Mouse (Mus musculus): ENCODE measurements around the gene Prrc2a. TPM values are rescaled to one million over a fixed set of nuclear protein-coding genes. Genes with fewer than 3 reads are reported as not detected.

Prrc2a gene
- polyA plus RNA-seq, 2 experiments: 33.4 to 61.4 TPM

DNA sequence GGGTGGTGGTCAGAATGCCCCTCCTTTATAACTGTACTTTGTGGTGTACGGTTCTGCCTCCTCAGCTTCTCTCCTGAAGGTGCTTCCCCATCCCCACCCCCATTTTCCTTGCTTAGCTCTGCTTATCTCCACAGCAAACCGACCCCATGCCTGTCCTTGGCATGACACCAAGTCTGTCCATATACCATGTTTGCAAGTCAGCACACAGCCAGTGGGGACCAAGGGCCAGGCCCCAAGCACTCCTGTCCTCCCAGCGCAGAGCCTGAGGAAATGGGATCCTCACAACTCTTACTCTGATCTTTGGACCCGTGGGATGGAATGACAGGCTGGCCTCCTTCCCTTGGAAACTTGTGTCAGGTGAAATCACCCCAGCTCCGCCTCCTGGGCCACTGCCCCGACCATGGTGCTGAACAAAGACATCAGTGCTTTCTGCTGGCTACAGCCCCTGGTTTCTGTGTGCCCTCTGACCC lies 61.4 kb downstream of the Prrc2a start:
- ATAC-seq (ENCODE audit: insufficient read depth): no peak
- Histone ChIP-seq H3K4me3 (ENCODE audit: insufficient read depth in 1 of 2, low read depth in 2 of 2, low read length in 2 of 2) (no peak overlapping the region), H3K9ac (replicated peaks) (no peak overlapping the region), H3K9me3 (ENCODE audit: control insufficient read depth, low read length) (no peaks in the 10 kb centered on the region), H3K27me3 (ENCODE audit: control insufficient read depth, insufficient read depth, low read length) (no peaks in the 10 kb centered on the region), H3K4me1 (replicated peaks; ENCODE audit: control insufficient read depth in 2 of 2, insufficient read depth in 2 of 2, low read length in 1 of 2) (peaks cover 25 to 34% of the 10 kb centered on the region in 2 experiments), H3K27ac (no peak overlapping the region; the same call in 1 of the 2 replicates), H3K36me3 (replicated peaks; ENCODE audit: control insufficient read depth, insufficient read depth, low read depth) (peaks cover 20% of the 10 kb centered on the region), H3K4me2 (ENCODE audit: low read depth) (no peak overlapping the region)
- 48% methylated on average over 6 of the region's 6 CpGs for WGBS (ENCODE audit: insufficient replicate concordance)
- DNase-seq (ENCODE audit: low read depth in 3 of 3, low spot score in 3 of 3): no peak
- TF ChIP-seq EP300 (IDR thresholded peaks at IDR 0.05; ENCODE audit: low read depth): no peak
- TF ChIP-seq CTCF (IDR thresholded peaks at IDR 0.05; ENCODE audit: low read depth): no peak

DNA sequence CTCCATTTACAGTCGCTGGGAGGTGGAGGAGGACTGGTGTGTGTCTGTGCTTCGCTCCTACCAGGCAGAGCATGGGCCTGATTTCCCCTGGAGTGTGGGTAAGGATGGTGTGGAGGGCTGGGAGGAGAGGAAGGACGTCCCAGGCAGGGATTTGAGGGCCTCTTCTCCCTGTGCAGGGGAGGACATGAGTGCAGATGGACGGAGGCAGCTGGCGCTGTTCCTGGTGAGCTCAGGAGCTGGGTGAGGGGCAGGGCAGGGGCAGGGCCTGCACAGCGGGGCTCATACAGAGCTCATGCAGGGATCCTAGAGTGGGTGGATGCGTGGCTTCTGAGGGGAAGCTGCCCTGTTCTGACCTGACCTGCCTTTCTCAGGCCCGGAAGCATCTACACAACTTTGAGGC lies 62.4 kb downstream of the Prrc2a start:
- Histone ChIP-seq H3K9ac (replicated peaks) (no peak overlapping the region), H3K27ac (no peak overlapping the region), H3K27me3 (ENCODE audit: control insufficient read depth, insufficient read depth, low read length) (no peaks in the 10 kb centered on the region), H3K4me1 (replicated peaks; ENCODE audit: control insufficient read depth in 2 of 2, insufficient read depth in 2 of 2, low read length in 1 of 2) (peaks cover 25 to 34% of the 10 kb centered on the region in 2 experiments), H3K4me2 (ENCODE audit: low read depth) (no peak overlapping the region), H3K36me3 (replicated peaks; ENCODE audit: control insufficient read depth, insufficient read depth, low read depth) (peaks cover 25% of the 10 kb centered on the region), H3K9me3 (ENCODE audit: control insufficient read depth, low read length) (no peaks in the 10 kb centered on the region), H3K4me3 (ENCODE audit: insufficient read depth in 1 of 2, low read depth in 2 of 2, low read length in 2 of 2) (no peak overlapping the region)
- no peak for TF ChIP-seq EP300 (IDR thresholded peaks at IDR 0.05; ENCODE audit: low read depth)
- TF ChIP-seq CTCF (IDR thresholded peaks at IDR 0.05; ENCODE audit: low read depth): no peak
- DNase-seq (ENCODE audit: low read depth in 3 of 3, low spot score in 3 of 3) (no peak), ATAC-seq (ENCODE audit: insufficient read depth) (no peak)
- 78% methylated on average over 8 of the region's 8 CpGs for WGBS (ENCODE audit: insufficient replicate concordance)

DNA sequence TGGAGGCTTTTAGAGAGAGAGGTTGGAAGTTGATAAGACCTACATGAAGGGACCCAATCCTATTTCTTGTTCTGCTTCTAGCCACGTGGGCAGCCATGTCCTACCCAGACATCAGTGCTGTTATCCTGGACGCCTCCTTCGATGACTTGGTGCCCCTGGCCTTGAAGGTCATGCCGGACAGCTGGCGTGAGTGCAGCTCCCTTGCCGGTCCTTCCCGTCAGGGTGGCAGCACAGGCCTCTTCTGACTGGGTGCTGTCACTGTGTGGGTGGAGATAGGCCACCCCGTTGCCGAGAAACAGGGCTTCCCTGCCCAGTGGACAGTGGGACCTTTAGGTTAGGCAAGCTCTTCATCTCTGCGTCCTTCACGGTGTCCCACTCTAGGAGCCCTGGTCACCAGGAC lies 63.5 kb downstream of the Prrc2a start:
- no peak overlapping the region for H3K9ac ChIP-seq (replicated peaks)
- ATAC-seq (ENCODE audit: insufficient read depth) (no peak), DNase-seq (ENCODE audit: low read depth in 3 of 3, low spot score in 3 of 3) (no peak)
- no peaks in the 10 kb centered on the region for H3K9me3 ChIP-seq (ENCODE audit: control insufficient read depth, low read length)
- H3K4me2 ChIP-seq (ENCODE audit: low read depth): no peak overlapping the region
- H3K4me3 ChIP-seq (ENCODE audit: insufficient read depth in 1 of 2, low read depth in 2 of 2, low read length in 2 of 2): no peak overlapping the region
- no peak for TF ChIP-seq EP300 (IDR thresholded peaks at IDR 0.05; ENCODE audit: low read depth)
- no peak overlapping the region for H3K27ac ChIP-seq
- peaks cover 24 to 33% of the 10 kb centered on the region in 2 experiments for H3K4me1 ChIP-seq (replicated peaks; ENCODE audit: control insufficient read depth in 2 of 2, insufficient read depth in 2 of 2, low read length in 1 of 2)
- WGBS (ENCODE audit: insufficient replicate concordance): 83% methylated on average over 11 of the region's 11 CpGs
- no peaks in the 10 kb centered on the region for H3K27me3 ChIP-seq (ENCODE audit: control insufficient read depth, insufficient read depth, low read length)
- H3K36me3 ChIP-seq (replicated peaks; ENCODE audit: control insufficient read depth, insufficient read depth, low read depth): peaks cover 34% of the 10 kb centered on the region

DNA sequence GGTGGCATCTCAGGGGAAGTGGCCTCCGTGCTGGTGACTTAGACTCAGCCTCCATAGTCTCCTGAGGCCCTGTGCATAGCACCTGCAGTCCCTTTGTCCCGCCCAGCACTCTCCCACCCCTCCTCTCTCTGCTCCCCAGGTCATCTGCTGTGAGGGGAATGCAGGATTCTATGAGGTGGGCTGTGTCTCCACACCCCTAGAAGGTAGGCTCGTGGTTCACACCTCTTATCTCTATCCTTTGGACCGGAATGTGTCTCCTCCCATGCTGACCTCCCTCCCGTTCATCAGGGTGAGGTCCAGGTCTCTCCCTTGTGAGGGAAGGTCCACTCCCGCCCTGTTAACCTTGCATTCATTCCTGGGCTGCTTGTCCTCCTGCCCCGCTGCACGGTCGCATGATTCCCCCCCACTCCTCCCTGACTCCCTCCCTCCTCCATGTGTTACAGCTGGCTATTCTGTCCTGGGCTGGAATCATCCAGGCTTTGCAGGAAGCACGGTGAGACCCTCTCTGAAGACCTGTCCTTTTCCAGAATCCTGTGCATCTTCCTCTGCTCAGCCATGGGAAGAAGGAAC lies 64.4 kb downstream of the Prrc2a start:
- H3K27ac ChIP-seq: no peak overlapping the region
- H3K4me3 ChIP-seq (ENCODE audit: insufficient read depth in 1 of 2, low read depth in 2 of 2, low read length in 2 of 2): no peak overlapping the region
- no peak for TF ChIP-seq CTCF (IDR thresholded peaks at IDR 0.05; ENCODE audit: low read depth)
- no peak for TF ChIP-seq EP300 (IDR thresholded peaks at IDR 0.05; ENCODE audit: low read depth)
- H3K36me3 ChIP-seq (replicated peaks; ENCODE audit: control insufficient read depth, insufficient read depth, low read depth): peaks cover 38% of the 10 kb centered on the region
- H3K9me3 ChIP-seq (ENCODE audit: control insufficient read depth, low read length): no peaks in the 10 kb centered on the region
- ATAC-seq (ENCODE audit: insufficient read depth) (no peak), DNase-seq (ENCODE audit: low read depth in 3 of 3, low spot score in 3 of 3) (no peak)
- no peaks in the 10 kb centered on the region for H3K27me3 ChIP-seq (ENCODE audit: control insufficient read depth, insufficient read depth, low read length)
- H3K9ac ChIP-seq (replicated peaks): no peak overlapping the region
- H3K4me2 ChIP-seq (ENCODE audit: low read depth): no peak overlapping the region
- peaks cover 16 to 24% of the 10 kb centered on the region in 2 experiments for H3K4me1 ChIP-seq (replicated peaks; ENCODE audit: control insufficient read depth in 2 of 2, insufficient read depth in 2 of 2, low read length in 1 of 2)
- 70% methylated on average over 10 of the region's 10 CpGs for WGBS (ENCODE audit: insufficient replicate concordance)

Small RNA genes lying within 50 kb of the gene (microRNA-seq; reads per million reads assigned to microRNA genes)
- gene Mir6973a: not detected
- not detected for gene Mir6974

Other genes with a start within 250 kb of the Prrc2a start
Only the 30 nearest of the 38 such genes appear.
- 58.2 and 67.6 TPM in 2 replicates for gene Vars, start 163.9 kb downstream of the Prrc2a start, polyA plus RNA-seq (2012; rRNA removed)
- 61.7 and 77.3 TPM in 2 replicates for gene Vars, start 163.9 kb downstream of the Prrc2a start, polyA plus RNA-seq (2014; fragmentation: Nextera tagmentation; extraction: Ambion mirVana)
- 0.12 and 0.18 TPM in 2 replicates for gene Vwa7, start 148.3 kb downstream of the Prrc2a start, polyA plus RNA-seq (2012; rRNA removed)
- 0.09 TPM in 1 of 2 replicates, not detected in the other for gene Vwa7, start 148.3 kb downstream of the Prrc2a start, polyA plus RNA-seq (2014; fragmentation: Nextera tagmentation; extraction: Ambion mirVana)
- gene Sapcd1, start 136.9 kb downstream of the Prrc2a start, polyA plus RNA-seq (2012; rRNA removed): 2.3 and 2.7 TPM in 2 replicates
- gene Sapcd1, start 136.9 kb downstream of the Prrc2a start, polyA plus RNA-seq (2014; fragmentation: Nextera tagmentation; extraction: Ambion mirVana): 2.5 and 2.7 TPM in 2 replicates
- gene Msh5, start 118.2 kb downstream of the Prrc2a start, polyA plus RNA-seq (2012; rRNA removed): 3.3 and 4.3 TPM in 2 replicates
- 2.3 and 2.9 TPM in 2 replicates for gene Msh5, start 118.2 kb downstream of the Prrc2a start, polyA plus RNA-seq (2014; fragmentation: Nextera tagmentation; extraction: Ambion mirVana)
- 76.4 and 78.0 TPM in 2 replicates for gene Clic1, start 114.9 kb downstream of the Prrc2a start, polyA plus RNA-seq (2012; rRNA removed)
- gene Clic1, start 114.9 kb downstream of the Prrc2a start, polyA plus RNA-seq (2014; fragmentation: Nextera tagmentation; extraction: Ambion mirVana): 38.1 and 39.9 TPM in 2 replicates
- gene Ddah2, start 105.9 kb downstream of the Prrc2a start, polyA plus RNA-seq (2012; rRNA removed): 12.0 and 12.3 TPM in 2 replicates
- gene Ddah2, start 105.9 kb downstream of the Prrc2a start, polyA plus RNA-seq (2014; fragmentation: Nextera tagmentation; extraction: Ambion mirVana): 16.1 and 17.3 TPM in 2 replicates
- 0.26 and 0.48 TPM in 2 replicates for gene Ly6g6c, start 99.5 kb downstream of the Prrc2a start, polyA plus RNA-seq (2012; rRNA removed)
- 0.24 and 0.37 TPM in 2 replicates for gene Ly6g6c, start 99.5 kb downstream of the Prrc2a start, polyA plus RNA-seq (2014; fragmentation: Nextera tagmentation; extraction: Ambion mirVana)
- gene Mpig6b, start 98.7 kb downstream of the Prrc2a start, polyA plus RNA-seq (2012; rRNA removed): 2.3 and 2.6 TPM in 2 replicates
- gene Mpig6b, start 98.7 kb downstream of the Prrc2a start, polyA plus RNA-seq (2014; fragmentation: Nextera tagmentation; extraction: Ambion mirVana): 4.0 and 6.6 TPM in 2 replicates
- gene Ly6g6e, start 88.0 kb downstream of the Prrc2a start, polyA plus RNA-seq (2012; rRNA removed): 0.08 and 0.32 TPM in 2 replicates
- gene Ly6g6e, start 88.0 kb downstream of the Prrc2a start, polyA plus RNA-seq (2014; fragmentation: Nextera tagmentation; extraction: Ambion mirVana): not detected in 2 replicates
- gene Ly6g6d, start 86.8 kb downstream of the Prrc2a start, polyA plus RNA-seq (2012; rRNA removed): 0.95 and 1.2 TPM in 2 replicates
- 0.28 and 0.77 TPM in 2 replicates for gene Ly6g6d, start 86.8 kb downstream of the Prrc2a start, polyA plus RNA-seq (2014; fragmentation: Nextera tagmentation; extraction: Ambion mirVana)
- gene Ly6g6f, start 79.3 kb downstream of the Prrc2a start, polyA plus RNA-seq (2012; rRNA removed): 4.1 and 5.1 TPM in 2 replicates
- gene Ly6g6f, start 79.3 kb downstream of the Prrc2a start, polyA plus RNA-seq (2014; fragmentation: Nextera tagmentation; extraction: Ambion mirVana): 5.0 and 6.3 TPM in 2 replicates
- 29.1 and 30.0 TPM in 2 replicates for gene Abhd16a, start 75.6 kb downstream of the Prrc2a start, polyA plus RNA-seq (2012; rRNA removed)
- gene Abhd16a, start 75.6 kb downstream of the Prrc2a start, polyA plus RNA-seq (2014; fragmentation: Nextera tagmentation; extraction: Ambion mirVana): 42.3 and 44.3 TPM in 2 replicates
- gene Ly6g5c, start 56.6 kb downstream of the Prrc2a start, polyA plus RNA-seq (2012; rRNA removed): not detected in 2 replicates
- not detected in 2 replicates for gene Ly6g5c, start 56.6 kb downstream of the Prrc2a start, polyA plus RNA-seq (2014; fragmentation: Nextera tagmentation; extraction: Ambion mirVana)
- 0.57 and 0.70 TPM in 2 replicates for gene Ly6g5b, start 49.5 kb downstream of the Prrc2a start, polyA plus RNA-seq (2012; rRNA removed)
- gene Ly6g5b, start 49.5 kb downstream of the Prrc2a start, polyA plus RNA-seq (2014; fragmentation: Nextera tagmentation; extraction: Ambion mirVana): 0.27 TPM in 1 of 2 replicates, not detected in the other
- gene Gpank1, start 43.4 kb downstream of the Prrc2a start, polyA plus RNA-seq (2012; rRNA removed): 8.9 and 10.0 TPM in 2 replicates
- 12.2 and 12.7 TPM in 2 replicates for gene Gpank1, start 43.4 kb downstream of the Prrc2a start, polyA plus RNA-seq (2014; fragmentation: Nextera tagmentation; extraction: Ambion mirVana)
- gene Csnk2b, start 42.8 kb downstream of the Prrc2a start, polyA plus RNA-seq (2012; rRNA removed): 79.2 and 106 TPM in 2 replicates
- gene Csnk2b, start 42.8 kb downstream of the Prrc2a start, polyA plus RNA-seq (2014; fragmentation: Nextera tagmentation; extraction: Ambion mirVana): 127 and 142 TPM in 2 replicates
- 0.75 and 1.5 TPM in 2 replicates for gene D17H6S53E, start 38.5 kb downstream of the Prrc2a start, polyA plus RNA-seq (2012; rRNA removed)
- 1.3 and 1.5 TPM in 2 replicates for gene D17H6S53E, start 38.5 kb downstream of the Prrc2a start, polyA plus RNA-seq (2014; fragmentation: Nextera tagmentation; extraction: Ambion mirVana)
- 285 and 317 TPM in 2 replicates for gene Apom, start 32.8 kb downstream of the Prrc2a start, polyA plus RNA-seq (2012; rRNA removed)
- 750 and 763 TPM in 2 replicates for gene Apom, start 32.8 kb downstream of the Prrc2a start, polyA plus RNA-seq (2014; fragmentation: Nextera tagmentation; extraction: Ambion mirVana)
- gene Bag6, start 29.7 kb downstream of the Prrc2a start, polyA plus RNA-seq (2012; rRNA removed): 45.7 and 48.1 TPM in 2 replicates
- 22.9 and 30.5 TPM in 2 replicates for gene Bag6, start 29.7 kb downstream of the Prrc2a start, polyA plus RNA-seq (2014; fragmentation: Nextera tagmentation; extraction: Ambion mirVana)
- gene Aif1, start 11.2 kb upstream of the Prrc2a start, polyA plus RNA-seq (2012; rRNA removed): 3.1 and 8.1 TPM in 2 replicates
- 18.6 and 20.7 TPM in 2 replicates for gene Aif1, start 11.2 kb upstream of the Prrc2a start, polyA plus RNA-seq (2014; fragmentation: Nextera tagmentation; extraction: Ambion mirVana)
- gene Lst1, start 23.5 kb upstream of the Prrc2a start, polyA plus RNA-seq (2012; rRNA removed): 25.6 and 37.4 TPM in 2 replicates
- 32.8 and 37.7 TPM in 2 replicates for gene Lst1, start 23.5 kb upstream of the Prrc2a start, polyA plus RNA-seq (2014; fragmentation: Nextera tagmentation; extraction: Ambion mirVana)
- 0.47 and 0.70 TPM in 2 replicates for gene Ltb, start 29.5 kb upstream of the Prrc2a start, polyA plus RNA-seq (2012; rRNA removed)
- 0.28 and 0.64 TPM in 2 replicates for gene Ltb, start 29.5 kb upstream of the Prrc2a start, polyA plus RNA-seq (2014; fragmentation: Nextera tagmentation; extraction: Ambion mirVana)
- 0.42 and 0.73 TPM in 2 replicates for gene Tnf, start 37.1 kb upstream of the Prrc2a start, polyA plus RNA-seq (2012; rRNA removed)
- 0.15 and 0.43 TPM in 2 replicates for gene Tnf, start 37.1 kb upstream of the Prrc2a start, polyA plus RNA-seq (2014; fragmentation: Nextera tagmentation; extraction: Ambion mirVana)
- 0.04 and 0.07 TPM in 2 replicates for gene Lta, start 40.5 kb upstream of the Prrc2a start, polyA plus RNA-seq (2012; rRNA removed)
- not detected in 2 replicates for gene Lta, start 40.5 kb upstream of the Prrc2a start, polyA plus RNA-seq (2014; fragmentation: Nextera tagmentation; extraction: Ambion mirVana)
- gene Gm16181, start 55.9 kb upstream of the Prrc2a start, polyA plus RNA-seq (2012; rRNA removed): 0.19 and 0.21 TPM in 2 replicates
- gene Gm16181, start 55.9 kb upstream of the Prrc2a start, polyA plus RNA-seq (2014; fragmentation: Nextera tagmentation; extraction: Ambion mirVana): not detected in 2 replicates
- 1.8 and 1.9 TPM in 2 replicates for gene Atp6v1g2, start 68.8 kb upstream of the Prrc2a start, polyA plus RNA-seq (2012; rRNA removed)
- 0.76 and 0.97 TPM in 2 replicates for gene Atp6v1g2, start 68.8 kb upstream of the Prrc2a start, polyA plus RNA-seq (2014; fragmentation: Nextera tagmentation; extraction: Ambion mirVana)
- gene Nfkbil1, start 70.9 kb upstream of the Prrc2a start, polyA plus RNA-seq (2012; rRNA removed): 3.6 and 4.2 TPM in 2 replicates
- 1.1 and 1.3 TPM in 2 replicates for gene Nfkbil1, start 70.9 kb upstream of the Prrc2a start, polyA plus RNA-seq (2014; fragmentation: Nextera tagmentation; extraction: Ambion mirVana)
- gene Ddx39b, start 76.8 kb upstream of the Prrc2a start, polyA plus RNA-seq (2012; rRNA removed): 161 and 199 TPM in 2 replicates
- gene Ddx39b, start 76.8 kb upstream of the Prrc2a start, polyA plus RNA-seq (2014; fragmentation: Nextera tagmentation; extraction: Ambion mirVana): 127 and 143 TPM in 2 replicates
- gene H2-D1, start 97.8 kb upstream of the Prrc2a start, polyA plus RNA-seq (2012; rRNA removed): 29.2 and 37.1 TPM in 2 replicates
- 55.6 and 57.2 TPM in 2 replicates for gene H2-D1, start 97.8 kb upstream of the Prrc2a start, polyA plus RNA-seq (2014; fragmentation: Nextera tagmentation; extraction: Ambion mirVana)
- 0.50 and 0.56 TPM in 2 replicates for gene H2-Q1, start 155.5 kb upstream of the Prrc2a start, polyA plus RNA-seq (2012; rRNA removed)
- gene H2-Q1, start 155.5 kb upstream of the Prrc2a start, polyA plus RNA-seq (2014; fragmentation: Nextera tagmentation; extraction: Ambion mirVana): 0.58 and 1.2 TPM in 2 replicates

Measured in liver, embryonic 14.5 days (tissue).